Mouse (Mus musculus): ENCODE measurements around the gene Amelx. TPM values are rescaled to one million over a fixed set of nuclear protein-coding genes. Genes with fewer than 3 reads are reported as not detected.

Gene Amelx
- not detected for total RNA-seq (2021)
- long read RNA-seq, experiment 1 = 0 reads
- long read RNA-seq, experiment 2 = 0 reads

GRCm38 (mm10) chrX:169187100-169187499 lies at the start of gene Amelx:
Amelx (minus strand) TSS chrX:169187200.
- intact Hi-C loops (cut with DNase I) = no loop called here
- DNase-seq = no peak

GRCm38 (mm10) chrX:169222357-169223062 lies 35.5 kb upstream of the Amelx start:
- intact Hi-C loops (cut with DNase I) = no loop called here
- DNase-seq = no peak

- DNase-seq = no peak
- intact Hi-C loops (cut with DNase I) = no loop called here
Measured at GRCm38 (mm10) chrX:169220064-169220463, 33.1 kb upstream of the Amelx start.

GRCm38 (mm10) chrX:169210019-169210418 lies 23.0 kb upstream of the Amelx start:
- intact Hi-C loops (cut with DNase I) = no loop called here
- DNase-seq = no peak

GRCm38 (mm10) chrX:169178634-169179033 lies 8.4 kb downstream of the Amelx start:
- peak; percentile 8 to 52 for DNase-seq
- intact Hi-C loops (cut with DNase I) = no loop called here

GRCm38 (mm10) chrX:169173796-169174195 lies 13.2 kb downstream of the Amelx start:
- intact Hi-C loops (cut with DNase I) = no loop called here
- DNase-seq = peak; percentile 5 to 28

- intact Hi-C loops (cut with DNase I) = no loop called here
- DNase-seq = no peak
Measured at GRCm38 (mm10) chrX:169170981-169171380, 16.0 kb downstream of the Amelx start.

GRCm38 (mm10) chrX:169158385-169158784 lies 28.6 kb downstream of the Amelx start:
- DNase-seq = no peak
- intact Hi-C loops (cut with DNase I) = no loop called here

- intact Hi-C loops (cut with DNase I) = no loop called here
- DNase-seq = no peak
Measured at GRCm38 (mm10) chrX:169153805-169154204, 33.2 kb downstream of the Amelx start.

GRCm38 (mm10) chrX:169140467-169140866 lies 46.5 kb downstream of the Amelx start:
- no peak for DNase-seq
- intact Hi-C loops (cut with DNase I) = no loop called here

GRCm38 (mm10) chrX:169139758-169140157 lies 47.2 kb downstream of the Amelx start:
- intact Hi-C loops (cut with DNase I) = no loop called here

More at GRCm38 (mm10) chrX:169139758-169140157, 47.2 kb downstream of the Amelx start:
- no peak for DNase-seq

Other genes starting within 250 kb of the Amelx start
- 10 to 100 TPM; 74.4 to 78.1 TPM for gene Hccs, start 133.2 kb upstream of the Amelx start, total RNA-seq (2021)

Data from heart, postnatal 14 days (tissue).